Mouse (Mus musculus): ENCODE measurements around the gene BC035947. TPM values are rescaled to one million over a fixed set of nuclear protein-coding genes. Genes with fewer than 3 reads are reported as not detected.
"Not testable (repeated sequence)": the region's sequence is repeated elsewhere in the genome, so short reads cannot be mapped to it uniquely, and the experiment has no call there.

BC035947 gene
- polyA plus RNA-seq, 1 experiment from 2014 or later, result 0.24 TPM

DNA sequence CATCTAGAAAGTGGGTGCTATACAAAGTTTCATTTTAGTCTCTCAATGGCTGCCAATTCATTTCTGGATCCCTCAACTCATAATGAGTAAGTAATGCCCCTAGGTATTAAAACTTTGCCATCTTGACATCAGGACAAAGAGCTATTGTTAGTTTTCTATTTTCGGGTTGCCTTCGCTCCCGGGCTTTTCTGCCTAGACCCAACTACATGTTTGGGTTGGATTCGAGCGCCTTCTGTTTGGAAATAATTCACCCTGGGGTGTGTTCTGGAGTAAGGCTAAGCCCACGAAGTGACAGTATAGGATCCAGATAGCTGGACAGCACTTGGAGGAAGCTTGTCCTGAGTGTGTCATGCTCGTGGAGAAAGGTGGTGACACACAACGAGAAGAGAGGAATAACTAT lies 798 bp upstream of the BC035947 start:
- 79% methylated on average over 8 of the region's 8 CpGs for WGBS
- H3K9ac ChIP-seq (ENCODE audit: low read depth, low read length), result no peak overlapping the region
- ATAC-seq (ENCODE audit: low FRiP score, low TSS enrichment), result no peak
- 0 out of 2 replicates have a peak, but pooled peaks cover 4% of the 10 kb centered on the region for H3K4me1 ChIP-seq (ENCODE audit: control insufficient read depth, insufficient read depth, low read length)
- no peak overlapping the region for H3K4me2 ChIP-seq (replicated peaks; ENCODE audit: low read depth, low read length)
- H3K9me3 ChIP-seq (ENCODE audit: control insufficient read depth, low read length), result no peaks in the 10 kb centered on the region
- H3K27me3 ChIP-seq (ENCODE audit: control insufficient read depth, insufficient read depth, low read length), result no peaks in the 10 kb centered on the region
- H3K4me3 ChIP-seq (ENCODE audit: low read length), result no peak overlapping the region
- no peaks in the 10 kb centered on the region for H3K36me3 ChIP-seq (ENCODE audit: control insufficient read depth, insufficient read depth, low read length)
- no peak overlapping the region for H3K27ac ChIP-seq (ENCODE audit: low read depth, low read length)

GRCm38 (mm10) chr1:78510862-78511261 lies 1.1 kb downstream of the BC035947 start, which contains the start of gene Mogat1:
Mogat1 (plus strand) TSS chr1:78510991.
- no peaks in the 10 kb centered on the region for H3K9me3 ChIP-seq (ENCODE audit: control insufficient read depth, low read length)
- H3K27me3 ChIP-seq (ENCODE audit: control insufficient read depth, insufficient read depth, low read length), result no peaks in the 10 kb centered on the region
- H3K27ac ChIP-seq (ENCODE audit: low read depth, low read length), result no peak within 1 kb of the TSS
- ATAC-seq (ENCODE audit: low FRiP score, low TSS enrichment), result no peak
- no peak within 1 kb of the TSS for H3K9ac ChIP-seq (ENCODE audit: low read depth, low read length)
- H3K4me2 ChIP-seq (replicated peaks; ENCODE audit: low read depth, low read length), result peak within 1 kb of the TSS; percentile 58
- H3K4me3 ChIP-seq (ENCODE audit: low read length), result peak within 1 kb of the TSS; percentile 24; the same call in 1 of the 2 replicates
- WGBS, result 71% methylated on average over 5 of the region's 5 CpGs
- no peaks in the 10 kb centered on the region for H3K36me3 ChIP-seq (ENCODE audit: control insufficient read depth, insufficient read depth, low read length)
- 0 out of 2 replicates have a peak, but pooled peaks cover 4% of the 10 kb centered on the region for H3K4me1 ChIP-seq (ENCODE audit: control insufficient read depth, insufficient read depth, low read length)

DNA sequence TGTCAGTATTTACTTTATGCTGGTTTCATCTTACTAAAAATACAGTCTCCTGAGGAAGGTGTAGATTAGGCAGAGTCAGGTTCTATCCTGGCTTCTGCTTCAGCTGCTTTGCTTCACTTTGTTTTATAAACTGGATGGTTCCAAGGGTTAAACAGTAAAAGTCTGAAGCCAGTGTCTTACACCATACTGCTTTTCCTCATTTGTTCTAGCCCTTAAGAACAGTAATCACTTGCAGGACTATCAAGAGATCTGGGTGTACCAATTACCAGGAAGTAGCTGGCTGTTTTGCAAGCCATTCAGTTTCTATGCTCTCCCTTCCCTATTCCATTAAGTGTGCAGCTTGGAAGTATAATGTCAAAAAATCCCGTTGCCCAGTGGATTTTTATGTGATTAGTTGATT lies 4.8 kb downstream of the BC035947 start:
- no peak overlapping the region for H3K4me3 ChIP-seq (ENCODE audit: low read length)
- H3K4me2 ChIP-seq (replicated peaks; ENCODE audit: low read depth, low read length), result no peak overlapping the region
- no peaks in the 10 kb centered on the region for H3K36me3 ChIP-seq (ENCODE audit: control insufficient read depth, insufficient read depth, low read length)
- H3K9ac ChIP-seq (ENCODE audit: low read depth, low read length), result no peak overlapping the region
- no peak for ATAC-seq (ENCODE audit: low FRiP score, low TSS enrichment)
- no peaks in the 10 kb centered on the region for H3K9me3 ChIP-seq (ENCODE audit: control insufficient read depth, low read length)
- H3K4me1 ChIP-seq (ENCODE audit: control insufficient read depth, insufficient read depth, low read length), result 0 out of 2 replicates have a peak, but pooled peaks cover 4% of the 10 kb centered on the region
- no peak overlapping the region for H3K27ac ChIP-seq (ENCODE audit: low read depth, low read length)
- H3K27me3 ChIP-seq (ENCODE audit: control insufficient read depth, insufficient read depth, low read length), result no peaks in the 10 kb centered on the region
- WGBS, result 61% methylated on average over 1 of the region's 1 CpGs

DNA sequence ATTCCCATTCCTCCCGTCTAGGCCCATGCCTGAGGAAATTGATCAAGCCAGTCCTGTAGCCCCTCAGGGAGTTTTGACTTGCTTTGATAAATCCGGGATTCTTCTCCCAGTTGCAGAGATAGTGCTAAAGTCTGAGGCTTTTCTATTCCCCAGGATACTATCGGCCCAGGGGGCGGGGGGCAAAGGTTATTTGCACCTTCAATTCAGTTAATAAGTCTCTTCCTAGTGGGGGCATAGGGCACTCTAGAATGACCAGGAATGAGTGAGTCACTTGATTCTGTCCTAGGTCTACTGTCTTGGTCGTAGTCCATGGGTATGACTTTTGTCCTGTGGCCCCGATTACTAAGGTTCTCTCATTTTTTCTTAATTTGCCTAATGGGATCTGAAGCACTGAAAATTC lies 9.4 kb downstream of the BC035947 start:
- Histone ChIP-seq H3K4me3 (ENCODE audit: low read length) (no peak overlapping the region), H3K9ac (ENCODE audit: low read depth, low read length) (no peak overlapping the region), H3K9me3 (ENCODE audit: control insufficient read depth, low read length) (no peaks in the 10 kb centered on the region), H3K27me3 (ENCODE audit: control insufficient read depth, insufficient read depth, low read length) (no peaks in the 10 kb centered on the region), H3K27ac (ENCODE audit: low read depth, low read length) (no peak overlapping the region), H3K36me3 (ENCODE audit: control insufficient read depth, insufficient read depth, low read length) (no peaks in the 10 kb centered on the region), H3K4me1 (ENCODE audit: control insufficient read depth, insufficient read depth, low read length) (no peaks in the 10 kb centered on the region), H3K4me2 (replicated peaks; ENCODE audit: low read depth, low read length) (no peak overlapping the region)
- ATAC-seq (ENCODE audit: low FRiP score, low TSS enrichment), result no peak
- 88% methylated on average over 6 of the region's 6 CpGs for WGBS

DNA sequence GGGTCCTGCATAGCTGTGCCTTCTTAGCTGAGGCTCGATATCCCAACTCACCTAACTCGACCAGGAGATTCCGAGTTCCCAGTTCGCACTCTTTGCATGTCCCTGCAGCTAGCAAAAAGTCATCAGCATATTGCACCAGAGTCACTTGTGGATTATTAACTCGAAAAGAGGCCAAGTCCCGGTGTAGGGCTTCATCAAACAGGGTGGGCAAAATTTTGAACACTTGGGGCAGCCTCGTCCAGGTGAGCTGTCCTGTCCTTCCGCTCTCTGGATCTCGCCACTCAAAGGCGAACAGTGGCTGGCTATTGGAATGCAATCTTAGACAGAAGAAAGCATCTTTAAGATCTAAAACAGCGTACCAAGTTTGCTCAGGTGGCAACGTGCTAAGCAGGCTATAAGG lies 10.1 kb downstream of the BC035947 start:
- not testable (repeated sequence) for H3K4me3 ChIP-seq (ENCODE audit: low read length); H3K9ac ChIP-seq (ENCODE audit: low read depth, low read length); ATAC-seq (ENCODE audit: low FRiP score, low TSS enrichment); H3K36me3 ChIP-seq (ENCODE audit: control insufficient read depth, insufficient read depth, low read length); H3K27ac ChIP-seq (ENCODE audit: low read depth, low read length); H3K4me2 ChIP-seq (replicated peaks; ENCODE audit: low read depth, low read length); H3K9me3 ChIP-seq (ENCODE audit: control insufficient read depth, low read length); H3K27me3 ChIP-seq (ENCODE audit: control insufficient read depth, insufficient read depth, low read length); H3K4me1 ChIP-seq (ENCODE audit: control insufficient read depth, insufficient read depth, low read length)
- 85% methylated on average over 12 of the region's 12 CpGs for WGBS

DNA sequence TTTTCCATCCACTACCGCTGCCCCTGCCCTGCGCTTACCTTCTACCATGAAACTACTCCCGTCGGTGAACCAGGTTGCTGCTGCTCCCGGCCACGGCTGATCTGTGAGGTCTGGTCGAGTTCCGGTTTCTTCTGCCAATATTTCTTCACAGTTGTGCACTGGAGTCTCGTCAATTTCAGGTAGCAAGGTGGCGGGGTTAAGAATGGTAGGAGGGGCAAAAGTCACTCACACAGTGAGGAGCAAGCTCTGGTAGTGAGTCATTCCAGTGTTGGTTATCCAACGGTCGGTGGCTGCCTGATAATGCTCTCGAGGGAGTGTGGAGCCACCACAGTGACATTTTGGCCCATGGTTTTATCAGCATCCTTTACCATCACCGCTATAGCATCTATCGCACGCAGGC lies 10.9 kb downstream of the BC035947 start:
- Histone ChIP-seq H3K36me3 (ENCODE audit: control insufficient read depth, insufficient read depth, low read length) (no peaks in the 10 kb centered on the region), H3K9ac (ENCODE audit: low read depth, low read length) (no peak overlapping the region), H3K9me3 (ENCODE audit: control insufficient read depth, low read length) (no peaks in the 10 kb centered on the region), H3K27me3 (ENCODE audit: control insufficient read depth, insufficient read depth, low read length) (no peaks in the 10 kb centered on the region), H3K4me3 (ENCODE audit: low read length) (no peak overlapping the region), H3K4me1 (ENCODE audit: control insufficient read depth, insufficient read depth, low read length) (no peaks in the 10 kb centered on the region), H3K27ac (ENCODE audit: low read depth, low read length) (no peak overlapping the region), H3K4me2 (replicated peaks; ENCODE audit: low read depth, low read length) (no peak overlapping the region)
- no peak for ATAC-seq (ENCODE audit: low FRiP score, low TSS enrichment)
- 93% methylated on average over 16 of the region's 16 CpGs for WGBS

- WGBS, result 80% methylated on average over 1 of the region's 1 CpGs
- no peak overlapping the region for H3K9ac ChIP-seq (ENCODE audit: low read depth, low read length)
- H3K27me3 ChIP-seq (ENCODE audit: control insufficient read depth, insufficient read depth, low read length), result 0 out of 2 replicates have a peak, but pooled peaks cover 3% of the 10 kb centered on the region
- H3K9me3 ChIP-seq (ENCODE audit: control insufficient read depth, low read length), result no peaks in the 10 kb centered on the region
- H3K4me2 ChIP-seq (replicated peaks; ENCODE audit: low read depth, low read length), result no peak overlapping the region
- H3K4me3 ChIP-seq (ENCODE audit: low read length), result no peak overlapping the region
- ATAC-seq (ENCODE audit: low FRiP score, low TSS enrichment), result no peak
- H3K36me3 ChIP-seq (ENCODE audit: control insufficient read depth, insufficient read depth, low read length), result no peaks in the 10 kb centered on the region; the same call in 1 of the 2 replicates
- peaks cover 12% of the 10 kb centered on the region; the same call in 1 of the 2 replicates for H3K4me1 ChIP-seq (ENCODE audit: control insufficient read depth, insufficient read depth, low read length)
- H3K27ac ChIP-seq (ENCODE audit: low read depth, low read length), result no peak overlapping the region
These were observed 21.8 kb downstream of the BC035947 start for GRCm38 (mm10) chr1:78490143-78490542.

GRCm38 (mm10) chr1:78488752-78489492 lies 23.0 kb downstream of the BC035947 start, which contains the start of gene Farsb:
Farsb (minus strand) TSS chr1:78488897.
- peak within 1 kb of the TSS; percentile 86 for H3K9ac ChIP-seq (ENCODE audit: low read depth, low read length)
- H3K9me3 ChIP-seq (ENCODE audit: control insufficient read depth, low read length), result no peaks in the 10 kb centered on the region
- H3K4me2 ChIP-seq (replicated peaks; ENCODE audit: low read depth, low read length), result peak within 1 kb of the TSS; percentile 87
- H3K4me1 ChIP-seq (ENCODE audit: control insufficient read depth, insufficient read depth, low read length), result peaks cover 12% of the 10 kb centered on the region; the same call in 1 of the 2 replicates
- WGBS, result under 1% methylated on average over 31 of the region's 31 CpGs
- ATAC-seq (ENCODE audit: low FRiP score, low TSS enrichment), result peak; percentile 98
- no peaks in the 10 kb centered on the region; the same call in 1 of the 2 replicates for H3K36me3 ChIP-seq (ENCODE audit: control insufficient read depth, insufficient read depth, low read length)
- H3K27me3 ChIP-seq (ENCODE audit: control insufficient read depth, insufficient read depth, low read length), result no peaks in the 10 kb centered on the region
- H3K27ac ChIP-seq (ENCODE audit: low read depth, low read length), result no peak within 1 kb of the TSS
- H3K4me3 ChIP-seq (ENCODE audit: low read length), result peak within 1 kb of the TSS; percentile 89

DNA sequence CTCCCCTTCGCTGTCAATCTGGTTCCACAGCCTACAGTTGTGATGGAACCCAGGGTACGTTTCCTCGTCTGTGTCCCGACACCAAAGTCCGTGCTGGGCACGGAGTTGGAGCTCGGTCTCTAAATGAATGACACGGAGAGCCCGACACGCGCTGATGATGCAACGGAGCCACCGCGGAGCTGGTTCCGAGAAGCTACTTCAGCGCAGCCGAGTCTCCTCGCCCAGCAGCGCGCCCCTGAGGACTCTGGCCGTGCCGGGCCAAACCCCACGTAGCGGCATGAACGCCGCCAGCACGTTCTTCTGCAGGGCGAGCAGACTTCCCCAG lies 23.6 kb downstream of the BC035947 start:
- Histone ChIP-seq H3K27ac (ENCODE audit: low read depth, low read length) (no peak overlapping the region), H3K36me3 (ENCODE audit: control insufficient read depth, insufficient read depth, low read length) (no peaks in the 10 kb centered on the region; the same call in 1 of the 2 replicates), H3K4me2 (replicated peaks; ENCODE audit: low read depth, low read length) (peak overlapping the region; percentile 87), H3K4me3 (ENCODE audit: low read length) (peak overlapping the region; percentile 89), H3K9ac (ENCODE audit: low read depth, low read length) (peak overlapping the region; percentile 86), H3K27me3 (ENCODE audit: control insufficient read depth, insufficient read depth, low read length) (no peaks in the 10 kb centered on the region), H3K4me1 (ENCODE audit: control insufficient read depth, insufficient read depth, low read length) (peaks cover 12% of the 10 kb centered on the region; the same call in 1 of the 2 replicates), H3K9me3 (ENCODE audit: control insufficient read depth, low read length) (no peaks in the 10 kb centered on the region)
- 0% methylated on average over 28 of the region's 28 CpGs for WGBS
- no peak; the same call in 1 of the 2 replicates for ATAC-seq (ENCODE audit: low FRiP score, low TSS enrichment)

All from kidney, embryonic 14.5 days (tissue).